Mouse (Mus musculus): ENCODE measurements at regions not wholly inside any gene's neighbourhood (a gene's known extent, or its start where the extent isn't known, plus 50 kb on each side); places are given as distances from the start of the nearest gene placed in this dataset.

- DNase-seq (ENCODE audit: low spot score) (no peak), ATAC-seq (ENCODE audit: low FRiP score) (no peak)
- Histone ChIP-seq H3K27me3 (ENCODE audit: insufficient read depth, low read length) (no peaks in the 10 kb centered on the region), H3K4me2 (ENCODE audit: low read depth, low read length, poor library complexity, severe bottlenecking) (no peak overlapping the region), H3K36me3 (ENCODE audit: insufficient read depth, low read length) (no peaks in the 10 kb centered on the region), H3K4me1 (ENCODE audit: insufficient read depth, low read length) (no peaks in the 10 kb centered on the region), H3K27ac (ENCODE audit: low read depth, low read length) (no peak overlapping the region), H3K4me3 (ENCODE audit: low read depth, low read length) (no peak overlapping the region), H3K9me3 (ENCODE audit: low read length) (no peaks in the 10 kb centered on the region), H3K9ac (replicated peaks; ENCODE audit: low read length, poor library complexity, severe bottlenecking) (no peak overlapping the region)
- WGBS, result 66% methylated on average over 3 of the region's 3 CpGs
- no peak for TF ChIP-seq CTCF (IDR thresholded peaks at IDR 0.05)
Observed at GRCm38 (mm10) chr10:17600762-17601108, 122.3 kb upstream of the Cited2 start.

GRCm38 (mm10) chr10:17602446-17602845 is 120.6 kb upstream of the Cited2 start:
- no peak overlapping the region for H3K4me3 ChIP-seq (ENCODE audit: low read depth, low read length)
- no peak for ATAC-seq (ENCODE audit: low FRiP score)
- H3K27me3 ChIP-seq (ENCODE audit: insufficient read depth, low read length), result no peaks in the 10 kb centered on the region
- H3K9ac ChIP-seq (replicated peaks; ENCODE audit: low read length, poor library complexity, severe bottlenecking), result no peak overlapping the region
- H3K9me3 ChIP-seq (ENCODE audit: low read length), result no peaks in the 10 kb centered on the region
- WGBS, result 83% methylated on average over 2 of the region's 2 CpGs
- TF ChIP-seq CTCF (IDR thresholded peaks at IDR 0.05), result no peak
- H3K4me2 ChIP-seq (ENCODE audit: low read depth, low read length, poor library complexity, severe bottlenecking), result no peak overlapping the region
- H3K4me1 ChIP-seq (ENCODE audit: insufficient read depth, low read length), result no peaks in the 10 kb centered on the region
- DNase-seq (ENCODE audit: low spot score), result no peak
- no peak overlapping the region for H3K27ac ChIP-seq (ENCODE audit: low read depth, low read length)
- H3K36me3 ChIP-seq (ENCODE audit: insufficient read depth, low read length), result no peaks in the 10 kb centered on the region

GRCm38 (mm10) chr10:17608220-17608619 is 114.8 kb upstream of the Cited2 start:
- DNase-seq (ENCODE audit: low spot score) (no peak), ATAC-seq (ENCODE audit: low FRiP score) (no peak)
- H3K27me3 ChIP-seq (ENCODE audit: insufficient read depth, low read length), result no peaks in the 10 kb centered on the region
- no peak overlapping the region for H3K4me3 ChIP-seq (ENCODE audit: low read depth, low read length)
- no peak overlapping the region for H3K9ac ChIP-seq (replicated peaks; ENCODE audit: low read length, poor library complexity, severe bottlenecking)
- no peak overlapping the region for H3K27ac ChIP-seq (ENCODE audit: low read depth, low read length)
- WGBS, result 75% methylated on average over 7 of the region's 7 CpGs
- H3K9me3 ChIP-seq (ENCODE audit: low read length), result no peaks in the 10 kb centered on the region
- no peak for TF ChIP-seq CTCF (IDR thresholded peaks at IDR 0.05)
- no peak overlapping the region for H3K4me2 ChIP-seq (ENCODE audit: low read depth, low read length, poor library complexity, severe bottlenecking)
- H3K4me1 ChIP-seq (ENCODE audit: insufficient read depth, low read length), result no peaks in the 10 kb centered on the region
- no peaks in the 10 kb centered on the region for H3K36me3 ChIP-seq (ENCODE audit: insufficient read depth, low read length)

- H3K36me3 ChIP-seq (ENCODE audit: insufficient read depth, low read length), result no peaks in the 10 kb centered on the region
- H3K4me1 ChIP-seq (ENCODE audit: insufficient read depth, low read length), result no peaks in the 10 kb centered on the region
- no peak overlapping the region for H3K27ac ChIP-seq (ENCODE audit: low read depth, low read length)
- no peak overlapping the region for H3K4me2 ChIP-seq (ENCODE audit: low read depth, low read length, poor library complexity, severe bottlenecking)
- H3K4me3 ChIP-seq (ENCODE audit: low read depth, low read length), result no peak overlapping the region
- no peaks in the 10 kb centered on the region for H3K27me3 ChIP-seq (ENCODE audit: insufficient read depth, low read length)
- WGBS, result 86% methylated on average over 7 of the region's 7 CpGs
- DNase-seq (ENCODE audit: low spot score), result no peak
- no peak for TF ChIP-seq CTCF (IDR thresholded peaks at IDR 0.05)
- H3K9ac ChIP-seq (replicated peaks; ENCODE audit: low read length, poor library complexity, severe bottlenecking), result no peak overlapping the region
- no peak for ATAC-seq (ENCODE audit: low FRiP score)
- no peaks in the 10 kb centered on the region for H3K9me3 ChIP-seq (ENCODE audit: low read length)
Observed at GRCm38 (mm10) chr10:17610592-17610991, 112.4 kb upstream of the Cited2 start.

- H3K4me1 ChIP-seq (ENCODE audit: insufficient read depth, low read length), result no peaks in the 10 kb centered on the region
- no peak overlapping the region for H3K4me2 ChIP-seq (ENCODE audit: low read depth, low read length, poor library complexity, severe bottlenecking)
- 95% methylated on average over 3 of the region's 3 CpGs for WGBS
- no peak overlapping the region for H3K9ac ChIP-seq (replicated peaks; ENCODE audit: low read length, poor library complexity, severe bottlenecking)
- no peaks in the 10 kb centered on the region for H3K27me3 ChIP-seq (ENCODE audit: insufficient read depth, low read length)
- no peaks in the 10 kb centered on the region for H3K9me3 ChIP-seq (ENCODE audit: low read length)
- no peak for DNase-seq (ENCODE audit: low spot score)
- ATAC-seq (ENCODE audit: low FRiP score), result no peak
- no peak for TF ChIP-seq CTCF (IDR thresholded peaks at IDR 0.05)
- H3K4me3 ChIP-seq (ENCODE audit: low read depth, low read length), result no peak overlapping the region
- H3K36me3 ChIP-seq (ENCODE audit: insufficient read depth, low read length), result no peaks in the 10 kb centered on the region
- H3K27ac ChIP-seq (ENCODE audit: low read depth, low read length), result no peak overlapping the region
Observed at GRCm38 (mm10) chr10:17613281-17613680, 109.7 kb upstream of the Cited2 start.

- ATAC-seq (ENCODE audit: low FRiP score) (no peak), DNase-seq (ENCODE audit: low spot score) (no peak)
- H3K4me1 ChIP-seq (ENCODE audit: insufficient read depth, low read length), result no peaks in the 10 kb centered on the region
- H3K4me2 ChIP-seq (ENCODE audit: low read depth, low read length, poor library complexity, severe bottlenecking), result no peak overlapping the region
- H3K9ac ChIP-seq (replicated peaks; ENCODE audit: low read length, poor library complexity, severe bottlenecking), result no peak overlapping the region
- TF ChIP-seq CTCF (IDR thresholded peaks at IDR 0.05), result no peak
- no peak overlapping the region for H3K27ac ChIP-seq (ENCODE audit: low read depth, low read length)
- no peaks in the 10 kb centered on the region for H3K36me3 ChIP-seq (ENCODE audit: insufficient read depth, low read length)
- H3K9me3 ChIP-seq (ENCODE audit: low read length), result no peaks in the 10 kb centered on the region
- 96% methylated on average over 1 of the region's 1 CpGs for WGBS
- no peak overlapping the region for H3K4me3 ChIP-seq (ENCODE audit: low read depth, low read length)
- no peaks in the 10 kb centered on the region for H3K27me3 ChIP-seq (ENCODE audit: insufficient read depth, low read length)
Observed at GRCm38 (mm10) chr10:17618024-17618423, 105.0 kb upstream of the Cited2 start.

GRCm38 (mm10) chr10:17619617-17620016 is 103.4 kb upstream of the Cited2 start:
- no peak overlapping the region for H3K27ac ChIP-seq (ENCODE audit: low read depth, low read length)
- no peak overlapping the region for H3K9ac ChIP-seq (replicated peaks; ENCODE audit: low read length, poor library complexity, severe bottlenecking)
- no peaks in the 10 kb centered on the region for H3K9me3 ChIP-seq (ENCODE audit: low read length)
- ATAC-seq (ENCODE audit: low FRiP score) (no peak), DNase-seq (ENCODE audit: low spot score) (no peak)
- no peaks in the 10 kb centered on the region for H3K4me1 ChIP-seq (ENCODE audit: insufficient read depth, low read length)
- no peak overlapping the region for H3K4me2 ChIP-seq (ENCODE audit: low read depth, low read length, poor library complexity, severe bottlenecking)
- WGBS, result 76% methylated on average over 3 of the region's 3 CpGs
- H3K27me3 ChIP-seq (ENCODE audit: insufficient read depth, low read length), result no peaks in the 10 kb centered on the region
- no peaks in the 10 kb centered on the region for H3K36me3 ChIP-seq (ENCODE audit: insufficient read depth, low read length)
- TF ChIP-seq CTCF (IDR thresholded peaks at IDR 0.05), result no peak
- H3K4me3 ChIP-seq (ENCODE audit: low read depth, low read length), result no peak overlapping the region

Data from midbrain, postnatal 0 days (tissue).